ENCODE assay signal across 19 mouse cellular contexts in the genomic region with DNA sequence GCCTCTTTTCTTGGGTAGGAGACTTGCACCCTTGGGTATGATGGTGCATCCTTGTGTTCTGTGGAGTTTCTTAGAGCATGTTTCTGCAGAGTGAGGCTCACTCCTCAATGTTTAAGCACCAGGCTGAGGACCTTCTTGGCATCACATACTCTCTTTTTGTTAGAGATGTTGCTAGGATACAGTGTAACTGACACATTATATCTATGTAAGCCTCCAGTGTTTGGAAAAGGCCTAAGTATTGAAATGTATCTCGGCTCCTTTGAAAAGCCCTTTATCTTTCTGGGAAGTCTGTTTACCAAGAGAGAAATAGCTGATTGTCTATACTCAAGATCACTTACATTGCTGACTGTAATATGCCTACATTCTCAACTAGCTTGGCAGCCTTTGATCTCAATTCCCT.
A peak's percentile ranks its signal among the peaks of the same experiment; 100 is the strongest.
DNase-seq lines count a peak whose midpoint lies in the region; ATAC-seq and TF ChIP-seq lines count a peak whose summit lies in the region.
"Had no signal": no experiment of that assay in that cellular context is flagged by ENCODE, and none has a peak within 500 bp of the region (broad histone marks: within the 10 kb centered on the region; RNA-seq: fewer than 3 reads in every experiment).

No protein-coding gene starts in this region.

- ATAC-seq in forebrain, embryonic 14.5 days = peak; percentile 73
- peak; percentile 75; the same call in 1 of the 2 replicates for ATAC-seq in hindbrain, embryonic 16.5 days
- ATAC-seq in midbrain, embryonic 16.5 days = peak; percentile 86
- ATAC-seq: inflammation-experienced regulatory T-cells, adult 6 months had no signal

- H3K36me3 ChIP-seq in forebrain, embryonic 14.5 days (ENCODE audit: control insufficient read depth, insufficient read depth, low read length) = peaks cover 9% of the 10 kb centered on the region
- H3K36me3 ChIP-seq in hindbrain, embryonic 16.5 days (ENCODE audit: control insufficient read depth, insufficient read depth, low read length) = peaks cover 4% of the 10 kb centered on the region; the same call in 1 of the 2 replicates
- H3K36me3 ChIP-seq in midbrain, embryonic 16.5 days (ENCODE audit: control insufficient read depth, insufficient read depth, low read length) = no peaks in the 10 kb centered on the region
- H3K36me3 ChIP-seq: embryonic facial prominence, embryonic 13.5 days; neural tube, embryonic 12.5 days had no signal

- H3K27me3 ChIP-seq in forebrain, embryonic 14.5 days (replicated peaks; ENCODE audit: control insufficient read depth, insufficient read depth, low read length) = no peaks in the 10 kb centered on the region
- H3K27me3 ChIP-seq in hindbrain, embryonic 16.5 days (replicated peaks; ENCODE audit: control insufficient read depth, insufficient read depth, low read length) = no peaks in the 10 kb centered on the region
- no peaks in the 10 kb centered on the region for H3K27me3 ChIP-seq in midbrain, embryonic 16.5 days (ENCODE audit: control insufficient read depth, insufficient read depth, low read depth, low read length)
- H3K27me3 ChIP-seq: embryonic facial prominence, embryonic 13.5 days; limb, embryonic 15.5 days; neural tube, embryonic 12.5 days had no signal

- H3K4me2 ChIP-seq in forebrain, embryonic 14.5 days (ENCODE audit: low read length) = no peak overlapping the region
- H3K4me2 ChIP-seq in hindbrain, embryonic 16.5 days (ENCODE audit: low read length) = no peak overlapping the region
- no peak overlapping the region for H3K4me2 ChIP-seq in midbrain, embryonic 16.5 days (ENCODE audit: low read length)
- H3K4me2 ChIP-seq: embryonic facial prominence, embryonic 13.5 days; limb, embryonic 15.5 days; neural tube, embryonic 12.5 days had no signal

- 13% methylated on average over 1 of the region's 1 CpGs for WGBS in forebrain, embryonic 14.5 days
- 17% methylated on average over 1 of the region's 1 CpGs for WGBS in hindbrain, embryonic 16.5 days
- WGBS in midbrain, embryonic 16.5 days = 13% methylated on average over 1 of the region's 1 CpGs

- H3K9me3 ChIP-seq in forebrain, embryonic 14.5 days (replicated peaks; ENCODE audit: control insufficient read depth, low read length) = no peaks in the 10 kb centered on the region
- H3K9me3 ChIP-seq in hindbrain, embryonic 16.5 days (ENCODE audit: control insufficient read depth, low read length) = no peaks in the 10 kb centered on the region
- H3K9me3 ChIP-seq in midbrain, embryonic 16.5 days (replicated peaks; ENCODE audit: control insufficient read depth, low read length, poor library complexity, severe bottlenecking) = no peaks in the 10 kb centered on the region
- H3K9me3 ChIP-seq: embryonic facial prominence, embryonic 13.5 days; limb, embryonic 15.5 days; neural tube, embryonic 12.5 days had no signal

- H3K27ac ChIP-seq in layer of hippocampus, adult 2 months = peak overlapping the region; percentile 44; the same call in 1 of the 2 replicates
- H3K27ac ChIP-seq in forebrain, embryonic 14.5 days (ENCODE audit: low read depth, low read length) = no peak overlapping the region
- H3K27ac ChIP-seq in hindbrain, embryonic 16.5 days (ENCODE audit: low read depth, low read length) = no peak overlapping the region
- H3K27ac ChIP-seq in midbrain, embryonic 16.5 days (ENCODE audit: low read length) = no peak overlapping the region
- H3K27ac ChIP-seq: embryonic facial prominence, embryonic 13.5 days; heart, adult 2 months; limb, embryonic 15.5 days; neural tube, embryonic 12.5 days had no signal

- no peak for TF ChIP-seq CTCF in layer of hippocampus, adult 2 months (conservative IDR thresholded peaks at IDR 0.05)

- no peak overlapping the region for H3K4me3 ChIP-seq in layer of hippocampus, adult 2 months
- H3K4me3 ChIP-seq in forebrain, embryonic 14.5 days (ENCODE audit: low read depth, low read length) = no peak overlapping the region
- no peak overlapping the region for H3K4me3 ChIP-seq in hindbrain, embryonic 16.5 days (ENCODE audit: low read length)
- no peak overlapping the region for H3K4me3 ChIP-seq in midbrain, embryonic 16.5 days (ENCODE audit: low read depth, low read length)
- H3K4me3 ChIP-seq: embryonic facial prominence, embryonic 13.5 days; heart, adult 2 months; limb, embryonic 15.5 days; neural tube, embryonic 12.5 days had no signal

- DNase-seq in layer of hippocampus, adult 2 months (ENCODE audit: low spot score in 2 of 2) = no peak
- no peak for DNase-seq in layer of hippocampus, postnatal 25 days (ENCODE audit: extremely low spot score in 1 of 2, low spot score in 1 of 2)
- peak; percentile 61 for DNase-seq in forebrain, embryonic 14.5 days (ENCODE audit: low spot score)
- DNase-seq in right cerebral cortex, adult 2 months (ENCODE audit: low spot score in 2 of 2) = no peak
- no peak for DNase-seq in urinary bladder, adult 2 months (ENCODE audit: low spot score)
- DNase-seq: adrenal gland, postnatal 14 days; B cell, adult 2 months; cerebellum, adult 18-20 months; gastrocnemius, postnatal 10 days; heart, adult 2 months; kidney, adult 9 months; kidney, postnatal 4 days; right cerebral cortex, postnatal 25 days had no signal

- H3K9ac ChIP-seq in forebrain, embryonic 14.5 days (ENCODE audit: low read length) = no peak overlapping the region
- no peak overlapping the region for H3K9ac ChIP-seq in hindbrain, embryonic 16.5 days (ENCODE audit: low read depth, low read length)
- H3K9ac ChIP-seq in midbrain, embryonic 16.5 days (ENCODE audit: low read depth, low read length) = no peak overlapping the region
- H3K9ac ChIP-seq: embryonic facial prominence, embryonic 13.5 days; limb, embryonic 15.5 days; neural tube, embryonic 12.5 days had no signal

- H3K4me1 ChIP-seq in forebrain, embryonic 14.5 days (ENCODE audit: control insufficient read depth, insufficient read depth, low read length) = peaks cover 2% of the 10 kb centered on the region; the same call in 1 of the 2 replicates
- H3K4me1 ChIP-seq in hindbrain, embryonic 16.5 days (ENCODE audit: control insufficient read depth, insufficient read depth, low read depth, low read length) = no peaks in the 10 kb centered on the region; the same call in none of the 2 replicates
- peaks cover 6% of the 10 kb centered on the region; the same call in 1 of the 2 replicates for H3K4me1 ChIP-seq in midbrain, embryonic 16.5 days (ENCODE audit: control insufficient read depth, insufficient read depth, low read length)
- H3K4me1 ChIP-seq: embryonic facial prominence, embryonic 13.5 days; limb, embryonic 15.5 days; neural tube, embryonic 12.5 days had no signal
